Mouse (Mus musculus) kidney, postnatal 14 days (tissue): ENCODE measurements around the gene Olfr1066.
A peak's percentile ranks its signal among the peaks of the same experiment; 100 is the strongest.
"Not testable (repeated sequence)": the region's sequence is repeated elsewhere in the genome, so short reads cannot be mapped to it uniquely, and the experiment has no call there.

Source experiments
- DNase-seq: peaks from one replicate; pipeline ENCODE4 v3.0.0; 2022; ENCODE audit warnings: mixed read lengths

Gene Olfr1066

GRCm38 (mm10) chr2:86456169-86456568 is at the start of gene Olfr1066:
TSS of gene Olfr1066 (minus strand) at chr2:86456269.
- DNase-seq = no peak

GRCm38 (mm10) chr2:86487286-86487685 is 31.2 kb upstream of the Olfr1066 start, which contains the start of gene Olfr228:
TSS of gene Olfr228 (minus strand) at chr2:86487386.
- no peak for DNase-seq

GRCm38 (mm10) chr2:86464442-86465109 is 8.5 kb upstream of the Olfr1066 start:
- peak; percentile 48 for DNase-seq

- DNase-seq = no peak
Observed at GRCm38 (mm10) chr2:86460434-86460833, 4.4 kb upstream of the Olfr1066 start.

GRCm38 (mm10) chr2:86450491-86450890 is 5.6 kb downstream of the Olfr1066 start, which contains the start of gene Olfr1065:
TSS of gene Olfr1065 (minus strand) at chr2:86450591.
- DNase-seq = not testable (repeated sequence)

- DNase-seq = not testable (repeated sequence)
Observed at GRCm38 (mm10) chr2:86442101-86442500, 14.0 kb downstream of the Olfr1066 start.

- not testable (repeated sequence) for DNase-seq
Observed at GRCm38 (mm10) chr2:86428511-86428910, 27.6 kb downstream of the Olfr1066 start.

GRCm38 (mm10) chr2:86426649-86427048 is 29.4 kb downstream of the Olfr1066 start, which contains the start of gene Olfr1062:
TSS of gene Olfr1062 (minus strand) at chr2:86426749.
- not testable (repeated sequence) for DNase-seq

GRCm38 (mm10) chr2:86413950-86414349 is 42.1 kb downstream of the Olfr1066 start, which contains the start of gene Olfr1061:
TSS of gene Olfr1061 (minus strand) at chr2:86414050.
- no peak for DNase-seq
